In genomic region chr15:95243876-95244275, GRCm38 (mm10) we compare ENCODE assay signal across 19 mouse cellular contexts.
"Had no signal": no experiment of that assay in that cellular context is flagged by ENCODE, and none has a peak within 500 bp of the region (broad histone marks: within the 10 kb centered on the region; RNA-seq: fewer than 3 reads in every experiment).

No protein-coding gene starts in this region.

- H3K4me2 ChIP-seq: lung, embryonic 14.5 days; midbrain, embryonic 12.5 days; neural tube, embryonic 12.5 days; neural tube, embryonic 15.5 days had no signal

- H3K36me3 ChIP-seq: neural tube, embryonic 15.5 days had no signal

- H3K27ac ChIP-seq: midbrain, embryonic 10.5 days; midbrain, embryonic 12.5 days; neural tube, embryonic 12.5 days; neural tube, embryonic 15.5 days had no signal

- H3K4me3 ChIP-seq: midbrain, embryonic 10.5 days; midbrain, embryonic 12.5 days; myocyte; neural tube, embryonic 12.5 days; neural tube, embryonic 15.5 days had no signal

- ATAC-seq: midbrain, embryonic 16.5 days had no signal

- H3K27me3 ChIP-seq: midbrain, embryonic 12.5 days; neural tube, embryonic 12.5 days; neural tube, embryonic 15.5 days had no signal

- H3K9ac ChIP-seq: lung, embryonic 14.5 days; midbrain, embryonic 12.5 days; neural tube, embryonic 12.5 days; neural tube, embryonic 15.5 days had no signal

- H3K4me1 ChIP-seq: neural tube, embryonic 12.5 days; neural tube, embryonic 15.5 days had no signal

- DNase-seq: lung, adult 18-20 months; lung, embryonic 14.5 days; lung, postnatal 10 days; lung, postnatal 4 days; midbrain, embryonic 14.5 days; retina, postnatal 1 day; right cerebral cortex, adult 18-20 months; right cerebral cortex, postnatal 25 days; right cerebral cortex, postnatal 4 days; spleen, adult 18-20 months; thymus, adult 18-20 months; thymus, postnatal 14 days; thymus, postnatal 36 days had no signal

- H3K9me3 ChIP-seq: midbrain, embryonic 10.5 days; midbrain, embryonic 12.5 days; neural tube, embryonic 12.5 days; neural tube, embryonic 15.5 days had no signal
